Mouse (Mus musculus) embryonic facial prominence, embryonic 13.5 days (tissue): ENCODE data around the gene B9d1. TPM values are rescaled to one million over a fixed set of nuclear protein-coding genes. Genes with fewer than 3 reads are reported as not detected.

Experiments used
- ATAC-seq: fragments of 200-750 bp; cut with Nextera tagmentation; 2 replicates; pipeline ENCODE4 v1.8.0; 2017; ENCODE audit warnings: low read depth; ENCODE audit not compliant: insufficient number of reproducible peaks, insufficient read depth, low FRiP score, low TSS enrichment
- H3K27ac ChIP-seq: fragments of 300-500 bp; sonication (generic); 2 replicates; pipeline ENCODE4 v1.5.1; 2015; ENCODE audit warnings: moderate library complexity, mild to moderate bottlenecking, inconsistent platforms
- H3K27me3 ChIP-seq: fragments of 300-500 bp; sonication (generic); 2 replicates; pipeline ENCODE4 v1.6.1; 2015; ENCODE audit warnings: mild to moderate bottlenecking, inconsistent platforms
- H3K36me3 ChIP-seq: fragments of 300-500 bp; sonication (generic); 2 replicates; pipeline ENCODE4 v1.6.1; 2015; ENCODE audit warnings: mild to moderate bottlenecking, inconsistent platforms
- H3K4me1 ChIP-seq: fragments of 300-500 bp; sonication (generic); 2 replicates; pipeline ENCODE4 v1.6.1; 2015; ENCODE audit warnings: inconsistent platforms
- H3K4me2 ChIP-seq: fragments of 300-500 bp; sonication (generic); 2 replicates; pipeline ENCODE4 v1.6.1; 2015; ENCODE audit warnings: moderate library complexity, mild to moderate bottlenecking, inconsistent platforms
- H3K4me3 ChIP-seq: fragments of 300-500 bp; sonication (generic); 2 replicates; pipeline ENCODE4 v1.5.1; 2015; ENCODE audit warnings: mild to moderate bottlenecking, inconsistent platforms
- H3K9ac ChIP-seq: fragments of 300-500 bp; sonication (generic); 2 replicates; pipeline ENCODE4 v1.6.1; 2015; ENCODE audit warnings: mild to moderate bottlenecking, inconsistent platforms
- H3K9me3 ChIP-seq: fragments of 300-500 bp; sonication (generic); 2 replicates; pipeline ENCODE4 v1.6.1; 2016; ENCODE audit warnings: inconsistent platforms
- WGBS: fragments of 180-500 bp; shearing (Covaris S2); methylation state at CpG from one replicate; pipeline ENCODE4 v1.1.7; 2015; ENCODE audit warnings: mixed read lengths; 5-methylcytosine and 5-hydroxymethylcytosine counted together
- polyA plus RNA-seq: library from polyadenylated mRNA; unstranded; fragments of >200 nt; fragmentation: Nextera tagmentation; extraction: Ambion mirVana; gene quantifications from 2 replicates; pipeline ENCODE4 v1.2.1, GENCODE M21; 2015

The B9d1 gene
- polyA plus RNA-seq, 1 experiment from 2014 or later, result 36.7 TPM

DNA sequence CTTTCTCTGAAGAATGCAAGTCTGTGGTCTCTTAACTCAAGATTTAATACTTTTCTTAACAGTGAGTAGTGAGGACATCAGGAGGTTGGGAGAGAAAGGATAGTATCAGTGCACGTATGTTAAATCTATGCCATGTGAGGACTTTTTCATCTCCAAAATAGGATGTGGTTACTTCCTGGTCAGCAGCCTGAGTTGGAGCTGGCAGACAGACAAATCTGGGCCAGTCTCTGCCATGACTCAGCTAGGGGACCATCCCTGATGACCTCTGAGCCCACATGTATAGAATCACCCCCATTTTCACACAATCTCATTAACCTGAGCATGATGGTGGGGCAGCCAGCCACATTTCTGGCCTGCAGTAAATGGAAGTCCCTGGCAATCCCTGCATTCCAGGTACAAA, 13.0 kb downstream of the B9d1 start:
- no peak overlapping the region for H3K9ac ChIP-seq
- no peak overlapping the region for H3K4me2 ChIP-seq
- H3K36me3 ChIP-seq, result peaks cover 72% of the 10 kb centered on the region
- no peaks in the 10 kb centered on the region for H3K27me3 ChIP-seq
- no peak for ATAC-seq
- WGBS, result 88% methylated on average over 1 of the region's 1 CpGs
- no peaks in the 10 kb centered on the region for H3K9me3 ChIP-seq
- no peak overlapping the region for H3K4me3 ChIP-seq
- no peaks in the 10 kb centered on the region for H3K4me1 ChIP-seq
- H3K27ac ChIP-seq, result no peak overlapping the region

DNA sequence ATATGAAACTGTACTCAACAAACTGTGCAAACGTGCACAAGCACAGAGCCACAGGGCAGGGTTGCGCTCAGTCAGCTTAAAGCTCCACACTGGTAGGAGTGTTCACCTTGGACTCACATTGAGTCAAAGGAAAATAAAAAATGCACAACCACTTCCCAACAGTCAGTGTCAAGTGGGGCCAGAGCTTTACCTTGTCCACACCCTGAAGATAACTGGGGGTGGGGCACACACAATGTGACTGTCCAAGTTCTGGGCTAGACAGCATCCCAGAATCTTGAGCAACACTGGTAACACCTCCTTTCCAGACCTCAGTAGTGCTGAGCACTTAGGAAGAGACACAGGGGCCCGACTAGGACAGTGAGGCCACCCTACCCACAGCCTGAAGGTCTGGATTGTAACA, 13.9 kb downstream of the B9d1 start:
- Histone ChIP-seq H3K4me2 (no peak overlapping the region), H3K4me3 (no peak overlapping the region), H3K9me3 (no peaks in the 10 kb centered on the region), H3K36me3 (peaks cover 71% of the 10 kb centered on the region), H3K27ac (no peak overlapping the region), H3K4me1 (no peaks in the 10 kb centered on the region), H3K27me3 (no peaks in the 10 kb centered on the region), H3K9ac (no peak overlapping the region)
- no peak for ATAC-seq
- WGBS, result 93% methylated on average over 3 of the region's 3 CpGs

DNA sequence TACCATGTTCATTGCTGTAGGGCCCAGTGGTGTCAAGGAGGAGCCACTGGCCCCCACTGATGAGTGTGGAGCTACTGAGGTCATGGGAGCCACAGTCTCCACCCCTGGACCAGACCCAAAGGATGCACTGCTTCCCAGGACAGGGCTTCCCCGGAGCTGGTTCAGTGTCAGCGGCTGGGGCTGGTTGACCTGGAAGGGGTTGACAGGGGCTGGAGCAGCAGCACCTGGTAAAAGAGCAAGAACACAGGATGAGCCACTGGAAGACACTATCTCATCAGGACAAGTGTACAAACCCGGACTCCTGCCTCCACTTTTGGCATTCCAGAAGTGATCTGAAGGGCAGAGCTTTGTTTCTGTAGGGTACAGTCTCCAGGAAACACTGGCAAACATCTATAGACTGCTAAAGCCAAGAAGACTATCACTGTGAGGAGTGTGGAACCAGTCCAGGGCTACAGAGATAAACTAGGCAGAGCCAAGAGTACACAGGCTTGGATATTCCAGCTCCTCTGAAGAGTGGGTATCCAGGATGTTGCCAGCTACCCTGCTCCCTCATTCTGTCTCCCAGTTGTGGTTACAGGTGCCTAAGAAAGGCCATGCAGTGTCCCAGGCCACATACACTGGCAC, 14.7 kb downstream of the B9d1 start:
- Histone ChIP-seq H3K27me3 (no peaks in the 10 kb centered on the region), H3K4me1 (no peaks in the 10 kb centered on the region), H3K9ac (no peak overlapping the region), H3K27ac (no peak overlapping the region), H3K9me3 (no peaks in the 10 kb centered on the region), H3K4me2 (no peak overlapping the region), H3K36me3 (peaks cover 67% of the 10 kb centered on the region), H3K4me3 (no peak overlapping the region)
- ATAC-seq, result no peak
- 94% methylated on average over 3 of the region's 3 CpGs for WGBS

DNA sequence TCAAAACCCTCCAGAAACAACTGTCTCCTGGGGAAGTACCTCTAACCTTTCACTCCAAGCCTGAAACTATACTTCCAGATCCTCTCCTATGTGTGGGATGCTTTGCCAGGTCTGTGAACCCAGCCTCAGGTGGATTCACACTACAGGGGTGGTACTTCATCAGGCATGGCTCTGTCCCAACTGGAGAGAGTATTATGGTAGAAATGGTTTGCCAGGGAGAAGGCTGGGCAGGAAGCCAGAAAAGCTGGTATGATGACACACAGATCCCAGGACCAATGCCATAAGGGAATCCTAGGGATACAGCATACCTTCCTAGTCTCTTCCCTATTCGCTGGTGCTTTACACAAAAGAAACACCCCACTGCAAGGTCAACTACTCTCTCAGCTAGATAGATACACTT, 21.9 kb downstream of the B9d1 start:
- 86% methylated on average over 1 of the region's 1 CpGs for WGBS
- ATAC-seq, result no peak
- no peak overlapping the region for H3K27ac ChIP-seq
- no peaks in the 10 kb centered on the region for H3K27me3 ChIP-seq
- H3K4me3 ChIP-seq, result no peak overlapping the region
- H3K36me3 ChIP-seq, result peaks cover 37% of the 10 kb centered on the region
- H3K9me3 ChIP-seq, result no peaks in the 10 kb centered on the region
- no peak overlapping the region for H3K9ac ChIP-seq
- H3K4me2 ChIP-seq, result no peak overlapping the region
- no peaks in the 10 kb centered on the region for H3K4me1 ChIP-seq

DNA sequence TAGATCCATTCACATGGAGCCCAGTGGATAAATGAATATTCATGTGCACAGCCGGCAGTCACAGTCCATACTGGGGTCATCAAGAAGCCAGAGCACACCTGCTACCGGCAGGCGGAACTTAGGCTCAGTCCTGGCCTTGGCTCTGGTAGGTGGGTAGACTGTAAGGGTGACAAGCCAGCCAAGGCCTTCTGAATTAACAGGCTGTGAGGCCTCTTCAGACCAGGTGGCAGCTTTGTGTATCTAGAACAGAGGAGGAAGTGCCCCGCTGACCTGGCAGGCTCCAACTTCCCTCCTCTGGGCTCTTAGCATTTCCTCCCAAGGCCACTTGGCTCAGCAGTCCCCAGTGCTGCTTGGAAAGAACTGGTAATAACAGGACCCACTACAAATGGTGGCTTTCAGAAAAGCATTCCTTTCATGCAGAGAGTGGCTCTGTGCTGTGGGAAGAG, 24.3 kb downstream of the B9d1 start:
- Histone ChIP-seq H3K9me3 (no peaks in the 10 kb centered on the region), H3K27me3 (no peaks in the 10 kb centered on the region), H3K9ac (no peak overlapping the region), H3K27ac (no peak overlapping the region), H3K4me1 (no peaks in the 10 kb centered on the region), H3K36me3 (peaks cover 40% of the 10 kb centered on the region), H3K4me3 (no peak overlapping the region), H3K4me2 (no peak overlapping the region)
- ATAC-seq, result no peak
- WGBS, result 62% methylated on average over 4 of the region's 4 CpGs

DNA sequence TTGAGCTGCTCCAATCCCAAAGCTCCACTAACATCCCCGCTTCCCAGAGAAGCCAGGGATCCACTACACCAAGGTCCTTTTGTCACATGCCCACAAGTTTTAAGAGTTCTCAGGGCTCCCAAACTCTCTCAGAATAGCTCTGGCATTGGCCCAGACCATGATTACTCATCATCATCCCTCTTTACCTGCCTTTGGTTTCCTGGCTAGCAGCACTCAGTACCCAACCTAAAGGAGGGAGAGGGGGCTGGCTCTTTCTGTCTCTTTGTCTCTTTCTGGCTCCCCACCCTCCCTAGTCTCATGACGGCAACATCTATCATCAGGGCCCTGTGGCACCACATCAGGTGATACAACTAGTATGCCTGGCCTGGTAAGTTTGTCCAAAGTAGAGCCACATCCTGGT, 27.9 kb downstream of the B9d1 start:
- Histone ChIP-seq H3K9me3 (no peaks in the 10 kb centered on the region), H3K36me3 (peaks cover 45% of the 10 kb centered on the region), H3K27me3 (no peaks in the 10 kb centered on the region), H3K9ac (no peak overlapping the region), H3K4me3 (no peak overlapping the region), H3K4me1 (no peaks in the 10 kb centered on the region), H3K27ac (no peak overlapping the region), H3K4me2 (no peak overlapping the region)
- 89% methylated on average over 2 of the region's 2 CpGs for WGBS
- ATAC-seq, result no peak

DNA sequence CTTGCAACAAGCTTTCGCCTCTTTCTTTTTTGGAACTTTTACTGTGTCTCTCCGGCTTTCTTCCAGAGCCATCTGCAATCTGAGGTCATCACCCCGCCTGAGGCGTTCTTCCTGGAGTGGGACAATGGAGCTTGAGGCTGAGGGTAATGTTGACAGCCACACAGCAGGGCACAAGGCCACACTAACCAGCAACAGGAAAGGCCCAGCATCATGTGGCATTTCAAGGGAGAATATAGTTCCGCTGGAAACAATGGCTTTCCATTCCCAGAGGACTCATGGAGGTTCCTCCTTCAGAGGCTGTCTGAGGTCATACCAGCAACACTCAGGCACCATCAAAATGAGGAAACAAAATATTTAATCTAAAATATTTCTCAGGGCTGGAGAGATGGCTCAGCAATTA, 28.6 kb downstream of the B9d1 start:
- no peaks in the 10 kb centered on the region for H3K27me3 ChIP-seq
- H3K4me3 ChIP-seq, result no peak overlapping the region
- no peak overlapping the region for H3K4me2 ChIP-seq
- peaks cover 45% of the 10 kb centered on the region for H3K36me3 ChIP-seq
- ATAC-seq, result no peak
- no peak overlapping the region for H3K27ac ChIP-seq
- no peak overlapping the region for H3K9ac ChIP-seq
- H3K4me1 ChIP-seq, result no peaks in the 10 kb centered on the region
- no peaks in the 10 kb centered on the region for H3K9me3 ChIP-seq
- WGBS, result 57% methylated on average over 5 of the region's 5 CpGs

DNA sequence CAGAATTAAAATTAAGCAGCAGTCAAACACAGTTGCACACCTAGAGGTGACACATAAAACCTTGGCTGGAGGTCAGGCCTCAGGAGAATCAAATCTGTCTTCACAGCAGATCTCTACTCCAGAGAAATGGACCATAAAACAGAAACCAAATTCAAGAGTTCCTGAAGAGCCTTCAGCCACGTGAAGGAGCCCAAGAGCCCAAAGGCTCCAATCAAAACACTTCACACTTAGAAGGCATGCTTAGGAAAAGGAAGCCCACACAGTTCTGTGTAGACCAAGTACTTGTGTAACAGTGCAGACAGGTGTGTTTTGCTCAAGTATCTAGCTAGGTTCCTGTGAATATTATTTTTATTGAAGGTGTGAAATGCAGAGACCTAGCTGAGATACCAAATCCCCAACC, 30.6 kb downstream of the B9d1 start:
- Histone ChIP-seq H3K4me2 (no peak overlapping the region), H3K27me3 (no peaks in the 10 kb centered on the region), H3K4me1 (no peaks in the 10 kb centered on the region), H3K4me3 (no peak overlapping the region), H3K27ac (no peak overlapping the region), H3K36me3 (peaks cover 42% of the 10 kb centered on the region), H3K9me3 (no peaks in the 10 kb centered on the region), H3K9ac (no peak overlapping the region)
- WGBS, result 66% methylated on average over 1 of the region's 1 CpGs
- ATAC-seq, result no peak

DNA sequence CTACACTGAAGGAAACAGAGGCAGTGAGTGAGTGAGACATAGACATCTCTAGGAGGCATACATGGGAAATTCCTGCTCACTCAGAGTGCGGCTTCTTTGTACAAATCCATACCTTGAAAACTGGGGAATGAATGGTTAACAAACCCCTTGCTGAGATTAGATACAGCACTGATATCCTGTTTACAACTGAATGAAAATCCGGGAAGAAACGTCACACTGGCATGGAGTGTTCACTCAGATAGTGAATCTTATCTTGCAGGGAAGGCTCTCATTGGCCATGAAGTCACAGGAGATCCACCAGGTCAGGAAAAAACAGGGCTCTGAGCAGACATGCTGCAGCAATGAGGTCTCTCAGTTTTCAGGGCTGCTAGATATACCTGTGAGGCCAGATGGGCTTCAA, 32.0 kb downstream of the B9d1 start:
- WGBS, result 66% methylated on average over 3 of the region's 3 CpGs
- H3K27me3 ChIP-seq, result no peaks in the 10 kb centered on the region
- H3K4me2 ChIP-seq, result no peak overlapping the region
- H3K9ac ChIP-seq, result no peak overlapping the region
- no peaks in the 10 kb centered on the region for H3K4me1 ChIP-seq
- H3K27ac ChIP-seq, result no peak overlapping the region
- H3K36me3 ChIP-seq, result peaks cover 39% of the 10 kb centered on the region
- H3K4me3 ChIP-seq, result no peak overlapping the region
- no peaks in the 10 kb centered on the region for H3K9me3 ChIP-seq
- no peak for ATAC-seq

DNA sequence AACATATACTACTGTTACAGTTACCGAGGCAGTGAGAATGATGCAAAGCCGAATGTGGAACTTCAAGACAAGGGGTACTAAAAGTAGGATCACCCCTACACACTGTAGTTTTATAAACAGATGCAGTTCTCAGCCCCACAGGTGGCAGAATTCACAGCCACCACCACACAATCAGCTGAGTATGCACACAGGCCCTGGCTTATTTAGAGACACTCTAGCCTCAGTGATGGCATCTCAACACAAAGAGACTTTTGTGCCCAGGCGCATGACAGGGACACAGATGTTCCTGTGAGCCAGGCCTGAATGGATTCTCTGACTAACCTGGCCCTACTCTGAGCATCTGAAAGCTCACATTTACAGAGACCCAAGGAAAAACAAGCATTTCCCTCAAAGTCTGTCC, 32.4 kb downstream of the B9d1 start:
- H3K9ac ChIP-seq, result no peak overlapping the region
- no peak overlapping the region for H3K27ac ChIP-seq
- no peak for ATAC-seq
- H3K4me1 ChIP-seq, result no peaks in the 10 kb centered on the region
- H3K9me3 ChIP-seq, result no peaks in the 10 kb centered on the region
- no peak overlapping the region for H3K4me2 ChIP-seq
- H3K27me3 ChIP-seq, result no peaks in the 10 kb centered on the region
- peaks cover 36% of the 10 kb centered on the region for H3K36me3 ChIP-seq
- WGBS, result 74% methylated on average over 3 of the region's 3 CpGs
- no peak overlapping the region for H3K4me3 ChIP-seq

DNA sequence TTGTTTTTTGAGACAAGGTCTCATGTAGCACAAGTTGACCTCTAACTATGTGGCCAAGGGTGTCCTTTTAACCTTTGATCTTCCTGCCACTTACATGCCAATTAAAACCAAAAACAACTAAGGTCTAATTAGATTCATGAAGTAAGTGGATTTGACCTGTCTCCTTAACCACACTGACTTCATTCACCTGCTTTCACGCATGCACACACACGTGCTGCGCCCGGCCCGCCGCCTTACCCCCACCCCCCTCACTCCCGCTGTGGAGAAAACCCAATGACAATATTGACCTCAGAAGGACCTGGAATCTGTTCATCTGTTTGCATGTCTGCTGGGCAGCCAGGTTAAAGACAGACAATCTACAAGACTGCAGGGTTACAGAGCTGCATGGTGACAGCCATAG, 35.7 kb downstream of the B9d1 start:
- Histone ChIP-seq H3K36me3 (peaks cover 31% of the 10 kb centered on the region), H3K4me1 (no peaks in the 10 kb centered on the region), H3K4me3 (no peak overlapping the region), H3K9ac (no peak overlapping the region), H3K9me3 (no peaks in the 10 kb centered on the region), H3K27ac (no peak overlapping the region), H3K27me3 (no peaks in the 10 kb centered on the region), H3K4me2 (no peak overlapping the region)
- no peak for ATAC-seq
- WGBS, result 73% methylated on average over 7 of the region's 7 CpGs

DNA sequence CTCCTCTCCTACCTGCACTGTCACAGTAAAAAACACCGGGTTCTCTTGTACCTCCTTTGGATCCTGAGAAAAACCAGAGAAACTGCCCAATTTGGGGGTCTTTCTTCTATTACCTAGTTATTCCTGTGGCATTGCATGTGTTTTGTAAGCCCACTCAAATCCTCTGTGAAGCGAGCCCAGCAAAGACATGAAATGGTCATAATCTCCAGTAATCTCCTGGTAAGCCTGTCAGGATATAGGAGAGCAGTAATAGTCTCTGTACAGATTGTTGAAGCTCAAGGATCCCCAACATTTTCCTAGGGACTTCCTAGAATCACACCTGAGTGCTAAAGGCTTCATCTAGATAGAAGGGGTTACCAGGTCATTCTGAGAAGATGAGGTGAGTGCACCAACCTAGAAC, 36.2 kb downstream of the B9d1 start:
- Histone ChIP-seq H3K36me3 (peaks cover 36% of the 10 kb centered on the region), H3K9me3 (no peaks in the 10 kb centered on the region), H3K4me2 (no peak overlapping the region), H3K27ac (no peak overlapping the region), H3K4me3 (no peak overlapping the region), H3K27me3 (no peaks in the 10 kb centered on the region), H3K9ac (no peak overlapping the region), H3K4me1 (no peaks in the 10 kb centered on the region)
- 84% methylated on average over 2 of the region's 2 CpGs for WGBS
- no peak for ATAC-seq

DNA sequence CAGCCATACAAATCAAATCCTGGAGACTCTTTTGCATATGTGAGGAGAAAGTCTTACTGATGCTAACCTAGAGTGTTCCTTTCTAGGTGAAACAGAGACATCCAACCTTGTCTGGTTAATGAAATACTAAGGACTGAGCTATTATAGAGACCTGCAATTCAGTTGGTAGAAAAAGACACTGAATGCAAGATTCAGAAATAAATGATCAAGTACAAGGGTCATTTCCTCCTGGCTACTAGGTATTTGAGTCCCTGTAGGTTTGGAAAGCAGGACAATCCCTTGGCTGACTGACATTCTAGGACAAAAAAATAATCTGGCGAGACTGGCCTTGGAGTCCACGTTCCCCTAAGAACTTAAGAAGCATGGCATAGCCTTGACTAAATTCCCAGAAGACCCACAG, 40.6 kb downstream of the B9d1 start:
- Histone ChIP-seq H3K9me3 (no peaks in the 10 kb centered on the region), H3K27ac (no peak overlapping the region), H3K36me3 (peaks cover 27% of the 10 kb centered on the region), H3K4me3 (no peak overlapping the region), H3K27me3 (no peaks in the 10 kb centered on the region), H3K9ac (no peak overlapping the region), H3K4me2 (no peak overlapping the region), H3K4me1 (no peaks in the 10 kb centered on the region)
- no peak for ATAC-seq
- 92% methylated on average over 2 of the region's 2 CpGs for WGBS
